Mouse (Mus musculus) forebrain, postnatal 0 days (tissue): ENCODE data around the gene Sdc3. TPM values are rescaled to one million over a fixed set of nuclear protein-coding genes. Genes with fewer than 3 reads are reported as not detected.

Source experiments
- ATAC-seq: fragments of 200-750 bp; cut with Nextera tagmentation; 2 replicates; pipeline ENCODE4 v1.8.0; 2017; ENCODE audit warnings: mild to moderate bottlenecking, moderate library complexity
- DNase-seq: peaks from one replicate; pipeline ENCODE4 v3.0.0-alpha.2; 2015
- H3K27ac ChIP-seq: fragments of 300-500 bp; sonication (generic); 2 replicates; pipeline ENCODE4 v1.5.1; 2014; ENCODE audit warnings: low read depth, mild to moderate bottlenecking, antibody characterized with exemption, low read length, moderate library complexity, mixed read lengths
- H3K27me3 ChIP-seq: fragments of 300-500 bp; sonication (generic); 2 replicates; pipeline ENCODE4 v1.6.1; 2014; ENCODE audit warnings: mild to moderate bottlenecking, low read length, mixed read lengths; ENCODE audit not compliant: insufficient read depth
- H3K36me3 ChIP-seq: fragments of 300-500 bp; sonication (generic); 2 replicates; pipeline ENCODE4 v1.6.1; 2014; ENCODE audit warnings: mild to moderate bottlenecking, moderate library complexity; ENCODE audit not compliant: insufficient read depth
- H3K4me1 ChIP-seq: fragments of 300-500 bp; sonication (generic); 2 replicates; pipeline ENCODE4 v1.6.1; 2014; ENCODE audit warnings: antibody characterized with exemption; ENCODE audit not compliant: insufficient read depth
- H3K4me2 ChIP-seq: fragments of 300-500 bp; sonication (generic); 2 replicates; pipeline ENCODE4 v1.6.1; 2014; ENCODE audit warnings: low read depth, mild to moderate bottlenecking, moderate library complexity
- H3K4me3 ChIP-seq: fragments of 300-500 bp; sonication (generic); 2 replicates; pipeline ENCODE4 v1.5.1; 2014; ENCODE audit warnings: low read depth, low read length, mixed read lengths
- H3K9ac ChIP-seq: fragments of 300-500 bp; sonication (generic); 2 replicates; pipeline ENCODE4 v1.6.1; 2014; ENCODE audit warnings: mild to moderate bottlenecking
- H3K9me3 ChIP-seq: fragments of 300-500 bp; sonication (generic); 2 replicates; pipeline ENCODE4 v1.6.1; 2016; ENCODE audit warnings: low read length
- CTCF ChIP-seq: sonication (generic); IDR thresholded peaks from 2 replicates; pipeline ENCODE4 v1.5.1; 2016; ENCODE audit warnings: antibody characterized with exemption, control low read depth, low read depth
- whole genome bisulfite sequencing: fragments of 180-500 bp; shearing (Covaris S2); extraction: QIAGEN DNeasy Blood & Tissue Kit; methylation state at CpG from one replicate; pipeline ENCODE4 v1.1.7; 2014; 5-methylcytosine and 5-hydroxymethylcytosine counted together
- polyA plus RNA-seq: library from polyadenylated mRNA; unstranded; fragments of >200 nt; fragmentation: Nextera tagmentation; extraction: Ambion mirVana; gene quantifications from 2 replicates; pipeline ENCODE4 v1.2.1, GENCODE M21; 2015
- total RNA-seq: library from RNA; depleted of rRNA; stranded (reverse); fragments of >200 nt; gene quantifications from 2 replicates; pipeline ENCODE4 v1.2.3, GENCODE M21; 2014; rRNA removed

Sdc3 gene
- total and polyA plus RNA-seq, 2 experiments from 2014 or later = 204 to 421 TPM

DNA sequence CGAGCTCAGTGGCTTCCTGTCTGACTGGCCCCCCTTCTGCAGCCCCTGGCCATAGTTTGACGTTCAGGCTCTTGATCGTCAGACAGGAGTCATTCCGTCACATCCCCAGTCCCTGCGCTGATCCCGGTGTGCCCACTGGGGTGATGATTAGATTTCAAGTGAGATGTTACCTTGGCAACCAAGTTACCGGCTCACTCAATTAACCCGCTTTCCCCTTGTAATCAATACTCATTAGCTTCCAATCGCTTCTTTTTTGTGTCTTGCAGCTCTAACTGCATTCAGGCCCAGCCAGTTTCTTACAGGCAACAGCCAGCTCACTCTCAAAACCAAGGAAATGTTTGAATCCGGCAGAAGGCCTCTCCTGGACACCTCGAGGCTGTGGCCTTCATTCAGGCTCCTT is 80.1 kb downstream of the Sdc3 start:
- no peak for ATAC-seq
- Histone ChIP-seq H3K36me3 (no peaks in the 10 kb centered on the region), H3K27me3 (peaks cover 6% of the 10 kb centered on the region), H3K4me3 (no peak overlapping the region), H3K9ac (peak overlapping the region; percentile 31; the same call in 1 of the 2 replicates), H3K4me1 (peaks cover 11% of the 10 kb centered on the region; the same call in 1 of the 2 replicates), H3K9me3 (no peaks in the 10 kb centered on the region), H3K4me2 (no peak overlapping the region), H3K27ac (no peak overlapping the region)
- DNase-seq = no peak
- no peak for TF ChIP-seq CTCF
- WGBS = 18% methylated on average over 11 of the region's 11 CpGs

DNA sequence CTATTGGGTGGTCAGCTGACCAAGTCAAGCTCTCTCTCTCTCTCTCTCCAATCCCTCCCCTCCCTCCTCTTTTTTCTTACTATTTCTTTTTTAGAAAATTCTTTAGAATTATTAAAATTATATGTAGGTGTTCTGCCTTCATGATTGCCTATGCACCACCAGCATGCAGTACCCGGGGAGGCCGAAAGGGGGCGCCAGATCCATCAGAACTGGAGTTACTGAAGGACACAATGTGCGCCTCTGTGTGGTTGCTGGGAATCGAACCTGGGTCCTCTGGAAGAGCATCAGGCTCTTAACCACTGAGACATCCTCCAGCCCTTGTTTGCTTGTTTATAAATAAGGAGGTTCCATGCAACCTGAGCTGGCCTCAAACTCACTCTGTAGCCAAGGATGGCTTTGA is 81.1 kb downstream of the Sdc3 start:
- no peak overlapping the region for H3K27ac ChIP-seq
- H3K36me3 ChIP-seq = no peaks in the 10 kb centered on the region
- ATAC-seq = no peak
- peaks cover 4% of the 10 kb centered on the region; the same call in 1 of the 2 replicates for H3K27me3 ChIP-seq
- WGBS = 82% methylated on average over 5 of the region's 5 CpGs
- no peaks in the 10 kb centered on the region for H3K9me3 ChIP-seq
- no peak overlapping the region for H3K9ac ChIP-seq
- no peak for DNase-seq
- peak; percentile 38 for TF ChIP-seq CTCF
- H3K4me2 ChIP-seq = no peak overlapping the region
- peaks cover 11% of the 10 kb centered on the region; the same call in 1 of the 2 replicates for H3K4me1 ChIP-seq
- H3K4me3 ChIP-seq = no peak overlapping the region

DNA sequence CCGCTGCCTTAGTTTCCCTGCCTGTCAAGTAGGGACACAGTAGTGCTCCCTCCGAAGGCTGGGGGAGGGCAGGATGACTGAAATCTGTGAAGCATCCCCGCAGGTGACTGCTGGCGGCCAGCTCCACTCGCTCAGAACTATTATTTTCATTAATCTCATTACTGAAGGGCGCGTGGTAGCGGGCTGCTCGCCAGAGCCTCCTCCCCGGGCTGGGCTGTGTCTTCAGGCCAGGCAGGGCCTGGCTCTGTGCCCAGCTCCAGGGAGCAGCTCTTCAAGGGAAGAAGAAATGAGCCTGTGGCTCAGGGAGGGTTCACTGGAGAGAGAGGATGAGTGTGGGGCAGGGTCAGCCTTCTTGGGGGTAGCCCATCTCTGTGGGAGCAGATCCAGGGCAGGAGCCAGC is 82.3 kb downstream of the Sdc3 start:
- TF ChIP-seq CTCF = no peak
- H3K4me1 ChIP-seq = peaks cover 11% of the 10 kb centered on the region; the same call in 1 of the 2 replicates
- no peaks in the 10 kb centered on the region for H3K9me3 ChIP-seq
- H3K27me3 ChIP-seq = peaks cover 4% of the 10 kb centered on the region; the same call in 1 of the 2 replicates
- no peak overlapping the region for H3K4me2 ChIP-seq
- H3K36me3 ChIP-seq = no peaks in the 10 kb centered on the region
- no peak overlapping the region for H3K4me3 ChIP-seq
- DNase-seq (peak; percentile 75), ATAC-seq (peak; percentile 30; the same call in 1 of the 2 replicates)
- H3K9ac ChIP-seq = no peak overlapping the region
- no peak overlapping the region for H3K27ac ChIP-seq
- 8% methylated on average over 10 of the region's 10 CpGs for WGBS

Other genes with a start within 250 kb of the Sdc3 start
- 231 and 267 TPM in 2 replicates for gene Nkain1, start 218.4 kb upstream of the Sdc3 start, total RNA-seq
- 9.1 and 10.9 TPM in 2 replicates for gene Nkain1, start 218.4 kb upstream of the Sdc3 start, polyA plus RNA-seq
- gene Pum1, start 129.2 kb upstream of the Sdc3 start, total RNA-seq = 76.9 and 84.6 TPM in 2 replicates
- gene Pum1, start 129.2 kb upstream of the Sdc3 start, polyA plus RNA-seq = 59.8 and 85.6 TPM in 2 replicates
- 17.5 and 25.5 TPM in 2 replicates for gene Laptm5, start 120.6 kb downstream of the Sdc3 start, total RNA-seq
- gene Laptm5, start 120.6 kb downstream of the Sdc3 start, polyA plus RNA-seq = 30.2 and 34.3 TPM in 2 replicates
- 0.24 and 0.38 TPM in 2 replicates for gene Matn1, start 151.8 kb downstream of the Sdc3 start, total RNA-seq
- 0.16 and 0.27 TPM in 2 replicates for gene Matn1, start 151.8 kb downstream of the Sdc3 start, polyA plus RNA-seq